Mouse (Mus musculus) liver, embryonic 14.5 days (tissue): Measurements from ENCODE around the gene Olfr414. TPM values are rescaled to one million over a fixed set of nuclear protein-coding genes. Genes with fewer than 3 reads are reported as not detected.

Experiments used
- ATAC-seq: fragments of 200-750 bp; cut with Nextera tagmentation; 2 replicates; pipeline ENCODE4 v1.8.0; 2017; ENCODE audit warnings: moderate number of reproducible peaks, mild to moderate bottlenecking, moderate library complexity; ENCODE audit not compliant: insufficient read depth
- DNase-seq, 3 experiments: peaks; one replicate each; pipeline ENCODE4 v3.0.0-alpha.2; 2012 to 2013; ENCODE audit warnings: low read depth in 3 of 3, low spot score in 3 of 3
- H3K27ac ChIP-seq: fragments of 300-500 bp; sonication (generic); 2 replicates; pipeline ENCODE4 v1.5.1; 2014; ENCODE audit warnings: moderate library complexity, mild to moderate bottlenecking, control low read depth, inconsistent platforms
- H3K27me3 ChIP-seq: fragments of 300-500 bp; sonication (generic); 2 replicates; pipeline ENCODE4 v1.6.1; 2014; ENCODE audit warnings: mild to moderate bottlenecking, low read length, moderate library complexity; ENCODE audit not compliant: control insufficient read depth, insufficient read depth
- H3K36me3 ChIP-seq: fragments of 300-500 bp; sonication (generic); replicated peaks from 2 replicates; pipeline ENCODE4 v1.6.1; 2014; ENCODE audit warnings: low read depth; ENCODE audit not compliant: control insufficient read depth, insufficient read depth
- H3K4me1 ChIP-seq, 2 experiments: fragments of 200-500 bp in 1 of 2; fragments of 300-500 bp in 1 of 2; sonication (generic) in 1 of 2; replicated peaks; 2 replicates each; pipeline ENCODE4 v1.6.1; 2012 to 2014; ENCODE audit warnings: antibody characterized with exemption in 1 of 2, inconsistent platforms in 1 of 2, low read length in 1 of 2; ENCODE audit not compliant: control insufficient read depth in 2 of 2, insufficient read depth in 2 of 2
- H3K4me2 ChIP-seq: fragments of 300-500 bp; sonication (generic); 2 replicates; pipeline ENCODE4 v1.6.1; 2014; ENCODE audit warnings: low read depth, mild to moderate bottlenecking, control low read depth, moderate library complexity
- H3K4me3 ChIP-seq, 2 experiments: fragments of 200-500 bp in 1 of 2; fragments of 300-500 bp in 1 of 2; sonication (generic) in 1 of 2; 2 replicates each; pipeline ENCODE4 v1.5.1; 2012 to 2014; ENCODE audit warnings: low read depth in 2 of 2, low read length in 2 of 2, mild to moderate bottlenecking in 2 of 2, control low read depth in 1 of 2, inconsistent platforms in 1 of 2, moderate library complexity in 1 of 2; ENCODE audit not compliant: insufficient read depth in 1 of 2
- H3K9ac ChIP-seq: fragments of 300-500 bp; sonication (generic); replicated peaks from 2 replicates; pipeline ENCODE4 v1.6.1; 2014; ENCODE audit warnings: mild to moderate bottlenecking, control low read depth, moderate library complexity
- H3K9me3 ChIP-seq: fragments of 300-500 bp; sonication (generic); 2 replicates; pipeline ENCODE4 v1.6.1; 2016; ENCODE audit warnings: low read length, mixed read lengths; ENCODE audit not compliant: control insufficient read depth
- CTCF ChIP-seq: IDR thresholded peaks from 2 replicates; pipeline ENCODE4 v1.5.1; 2016; ENCODE audit warnings: antibody characterized with exemption, low read depth, control low read depth
- EP300 ChIP-seq: IDR thresholded peaks from 2 replicates; pipeline ENCODE4 v1.6.1; 2016; ENCODE audit warnings: antibody characterized with exemption, low read depth
- WGBS: fragments of 180-500 bp; shearing (Covaris S2); extraction: QIAGEN DNeasy Blood & Tissue Kit; methylation state at CpG from one replicate; pipeline ENCODE4 v1.1.7; 2014; ENCODE audit not compliant: insufficient replicate concordance; 5-methylcytosine and 5-hydroxymethylcytosine counted together
- polyA plus RNA-seq, 2 experiments: library from polyadenylated mRNA; depleted of rRNA in 1 of 2; stranded (reverse) in 1 of 2; unstranded in 1 of 2; fragments of >200 nt; fragmentation: Nextera tagmentation in 1 of 2; extraction: Ambion mirVana in 1 of 2; gene quantifications; 2 replicates each; pipeline versions ENCODE4 v1.2.1 to v1.2.3; 2012 to 2014

Olfr414 gene
- polyA plus RNA-seq, 2 experiments = 0.06 TPM; not detected in 1

- H3K4me2 ChIP-seq = no peak overlapping the region
- peak in 2 of 3 experiments; percentile 25 to 26 for DNase-seq
- H3K4me3 ChIP-seq = no peak overlapping the region
- no peak overlapping the region for H3K27ac ChIP-seq
- H3K9ac ChIP-seq = no peak overlapping the region
- H3K4me1 ChIP-seq = peaks cover 14 to 15% of the 10 kb centered on the region in 2 experiments
- H3K27me3 ChIP-seq = no peaks in the 10 kb centered on the region
- 27% methylated on average over 2 of the region's 2 CpGs for WGBS
- peak; percentile 50 for ATAC-seq
- no peaks in the 10 kb centered on the region for H3K36me3 ChIP-seq
- H3K9me3 ChIP-seq = no peaks in the 10 kb centered on the region
- TF ChIP-seq EP300 = peak; percentile 86
- TF ChIP-seq CTCF = no peak
These were observed 4.5 kb downstream of the Olfr414 start for GRCm38 (mm10) chr1:174428407-174428806.

GRCm38 (mm10) chr1:174434121-174434520 lies 10.3 kb downstream of the Olfr414 start:
- DNase-seq (no peak), ATAC-seq (no peak)
- H3K4me1 ChIP-seq = no peaks in the 10 kb centered on the region
- no peak overlapping the region for H3K27ac ChIP-seq
- no peak for TF ChIP-seq EP300
- TF ChIP-seq CTCF = no peak
- no peaks in the 10 kb centered on the region for H3K9me3 ChIP-seq
- WGBS = 17% methylated on average over 1 of the region's 1 CpGs
- H3K9ac ChIP-seq = no peak overlapping the region
- H3K36me3 ChIP-seq = no peaks in the 10 kb centered on the region
- H3K27me3 ChIP-seq = no peaks in the 10 kb centered on the region
- no peak overlapping the region for H3K4me2 ChIP-seq
- H3K4me3 ChIP-seq = no peak overlapping the region

GRCm38 (mm10) chr1:174441782-174442181 lies 17.9 kb downstream of the Olfr414 start, which contains the start of gene Olfr220:
Gene Olfr220, plus strand, starts transcription at chr1:174442082.
- ATAC-seq = no peak
- TF ChIP-seq EP300 (no peak), CTCF (no peak)

GRCm38 (mm10) chr1:174455100-174455499 lies 31.2 kb downstream of the Olfr414 start:
- no peak overlapping the region for H3K9ac ChIP-seq
- ATAC-seq (no peak), DNase-seq (no peak)
- H3K9me3 ChIP-seq = no peaks in the 10 kb centered on the region
- no peak overlapping the region for H3K27ac ChIP-seq
- no peak overlapping the region for H3K4me2 ChIP-seq
- no peaks in the 10 kb centered on the region for H3K36me3 ChIP-seq
- H3K27me3 ChIP-seq = no peaks in the 10 kb centered on the region
- H3K4me3 ChIP-seq = no peak overlapping the region
- TF ChIP-seq CTCF (no peak), EP300 (no peak)
- WGBS = 62% methylated on average over 2 of the region's 2 CpGs
- no peaks in the 10 kb centered on the region for H3K4me1 ChIP-seq

More at GRCm38 (mm10) chr1:174441782-174442181, 17.9 kb downstream of the Olfr414 start, which contains the start of gene Olfr220:
- Histone ChIP-seq H3K4me2 (no peak within 1 kb of the TSS), H3K4me3 (no peak within 1 kb of the TSS), H3K27ac (no peak within 1 kb of the TSS), H3K27me3 (no peaks in the 10 kb centered on the region), H3K4me1 (no peaks in the 10 kb centered on the region), H3K36me3 (no peaks in the 10 kb centered on the region), H3K9ac (no peak within 1 kb of the TSS), H3K9me3 (no peaks in the 10 kb centered on the region)
- no peak for DNase-seq
- WGBS = 29% methylated on average over 1 of the region's 1 CpGs

GRCm38 (mm10) chr1:174465385-174465784 lies 41.5 kb downstream of the Olfr414 start:
- DNase-seq (no peak), ATAC-seq (peak; percentile 55; the same call in 1 of the 2 replicates)
- 31% methylated on average over 3 of the region's 3 CpGs for WGBS
- H3K4me3 ChIP-seq = no peak overlapping the region
- no peak overlapping the region for H3K27ac ChIP-seq
- H3K27me3 ChIP-seq = no peaks in the 10 kb centered on the region
- H3K9me3 ChIP-seq = no peaks in the 10 kb centered on the region
- no peak for TF ChIP-seq EP300
- TF ChIP-seq CTCF = no peak
- no peak overlapping the region for H3K4me2 ChIP-seq
- H3K9ac ChIP-seq = no peak overlapping the region
- no peaks in the 10 kb centered on the region for H3K4me1 ChIP-seq
- H3K36me3 ChIP-seq = no peaks in the 10 kb centered on the region
